Comparison of ENCODE assay signal across 11 mouse cellular contexts in genomic region chr12:58443007-58443406, GRCm38 (mm10).
"Had no signal": no experiment of that assay in that cellular context is flagged by ENCODE, and none has a peak within 500 bp of the region (broad histone marks: within the 10 kb centered on the region; RNA-seq: fewer than 3 reads in every experiment).

No protein-coding gene starts in this region.

- H3K36me3 ChIP-seq: limb, embryonic 12.5 days; liver, embryonic 13.5 days; midbrain, embryonic 15.5 days; neural tube, embryonic 12.5 days had no signal

- H3K27ac ChIP-seq: limb, embryonic 12.5 days; liver, embryonic 13.5 days; midbrain, embryonic 15.5 days; neural tube, embryonic 12.5 days; stomach, postnatal 0 days had no signal

- H3K4me2 ChIP-seq: limb, embryonic 12.5 days; liver, embryonic 13.5 days; midbrain, embryonic 15.5 days; neural tube, embryonic 12.5 days had no signal

- ATAC-seq: liver, postnatal 0 days; midbrain, embryonic 15.5 days had no signal

- H3K4me3 ChIP-seq: limb, embryonic 12.5 days; liver, embryonic 13.5 days; midbrain, embryonic 15.5 days; neural tube, embryonic 12.5 days had no signal

- H3K9me3 ChIP-seq: limb, embryonic 12.5 days; liver, embryonic 13.5 days; midbrain, embryonic 15.5 days; neural tube, embryonic 12.5 days had no signal

- DNase-seq: kidney, postnatal 36 days; layer of hippocampus, adult 9-11 months; liver; liver, embryonic 13.5 days; liver, postnatal 0 days; lung, postnatal 36 days; thymus, postnatal 14 days had no signal

- H3K9ac ChIP-seq: limb, embryonic 12.5 days; liver, embryonic 13.5 days; liver, postnatal 0 days; midbrain, embryonic 15.5 days; neural tube, embryonic 12.5 days had no signal

- H3K4me1 ChIP-seq: liver, embryonic 13.5 days; midbrain, embryonic 15.5 days; neural tube, embryonic 12.5 days had no signal

- H3K27me3 ChIP-seq: limb, embryonic 12.5 days; liver, embryonic 13.5 days; midbrain, embryonic 15.5 days; neural tube, embryonic 12.5 days had no signal
